Mouse (Mus musculus): ENCODE measurements around the gene Ankmy1. TPM values are rescaled to one million over a fixed set of nuclear protein-coding genes. Genes with fewer than 3 reads are reported as not detected.

The Ankmy1 gene
- polyA plus RNA-seq, 1 experiment from 2014 or later: 1.1 TPM

GRCm38 (mm10) chr1:92872666-92873065, 30.0 kb downstream of the Ankmy1 start:
- Histone ChIP-seq H3K27ac (ENCODE audit: low read depth, low read length) (no peak overlapping the region), H3K4me1 (ENCODE audit: control insufficient read depth, insufficient read depth, low read length) (no peaks in the 10 kb centered on the region; the same call in 1 of the 2 replicates), H3K36me3 (ENCODE audit: control insufficient read depth, insufficient read depth, low read length) (no peaks in the 10 kb centered on the region), H3K27me3 (ENCODE audit: control insufficient read depth, insufficient read depth, low read length) (no peaks in the 10 kb centered on the region), H3K9me3 (ENCODE audit: control insufficient read depth, low read length) (0 out of 2 replicates have a peak, but pooled peaks cover 2% of the 10 kb centered on the region), H3K9ac (ENCODE audit: low read depth, low read length) (no peak overlapping the region), H3K4me2 (replicated peaks; ENCODE audit: low read depth, low read length) (no peak overlapping the region), H3K4me3 (ENCODE audit: low read length) (no peak overlapping the region)
- ATAC-seq (ENCODE audit: low FRiP score, low TSS enrichment): no peak
- WGBS: 77% methylated on average over 7 of the region's 7 CpGs

GRCm38 (mm10) chr1:92869985-92870384, 32.7 kb downstream of the Ankmy1 start:
- H3K4me1 ChIP-seq (ENCODE audit: control insufficient read depth, insufficient read depth, low read length): no peaks in the 10 kb centered on the region

GRCm38 (mm10) chr1:92866170-92866569, 36.5 kb downstream of the Ankmy1 start:
- Histone ChIP-seq H3K4me1 (ENCODE audit: control insufficient read depth, insufficient read depth, low read length) (no peaks in the 10 kb centered on the region), H3K9ac (ENCODE audit: low read depth, low read length) (no peak overlapping the region), H3K36me3 (ENCODE audit: control insufficient read depth, insufficient read depth, low read length) (no peaks in the 10 kb centered on the region), H3K9me3 (ENCODE audit: control insufficient read depth, low read length) (0 out of 2 replicates have a peak, but pooled peaks cover 2% of the 10 kb centered on the region), H3K27ac (ENCODE audit: low read depth, low read length) (no peak overlapping the region), H3K27me3 (ENCODE audit: control insufficient read depth, insufficient read depth, low read length) (no peaks in the 10 kb centered on the region), H3K4me2 (replicated peaks; ENCODE audit: low read depth, low read length) (no peak overlapping the region), H3K4me3 (ENCODE audit: low read length) (no peak overlapping the region)
- ATAC-seq (ENCODE audit: low FRiP score, low TSS enrichment): no peak
- 64% methylated on average over 2 of the region's 2 CpGs for WGBS

More at GRCm38 (mm10) chr1:92869985-92870384, 32.7 kb downstream of the Ankmy1 start:
- Histone ChIP-seq H3K36me3 (ENCODE audit: control insufficient read depth, insufficient read depth, low read length) (no peaks in the 10 kb centered on the region), H3K27me3 (ENCODE audit: control insufficient read depth, insufficient read depth, low read length) (no peaks in the 10 kb centered on the region), H3K4me3 (ENCODE audit: low read length) (no peak overlapping the region), H3K4me2 (replicated peaks; ENCODE audit: low read depth, low read length) (no peak overlapping the region), H3K27ac (ENCODE audit: low read depth, low read length) (no peak overlapping the region), H3K9ac (ENCODE audit: low read depth, low read length) (no peak overlapping the region), H3K9me3 (ENCODE audit: control insufficient read depth, low read length) (0 out of 2 replicates have a peak, but pooled peaks cover 2% of the 10 kb centered on the region)
- ATAC-seq (ENCODE audit: low FRiP score, low TSS enrichment): no peak
- 87% methylated on average over 2 of the region's 2 CpGs for WGBS

- H3K4me2 ChIP-seq (replicated peaks; ENCODE audit: low read depth, low read length): no peak overlapping the region
- no peaks in the 10 kb centered on the region for H3K4me1 ChIP-seq (ENCODE audit: control insufficient read depth, insufficient read depth, low read length)
Observed at GRCm38 (mm10) chr1:92863268-92863667, 39.4 kb downstream of the Ankmy1 start.

GRCm38 (mm10) chr1:92861503-92861902, 41.2 kb downstream of the Ankmy1 start:
- Histone ChIP-seq H3K9me3 (ENCODE audit: control insufficient read depth, low read length) (no peaks in the 10 kb centered on the region), H3K9ac (ENCODE audit: low read depth, low read length) (no peak overlapping the region), H3K4me1 (ENCODE audit: control insufficient read depth, insufficient read depth, low read length) (no peaks in the 10 kb centered on the region), H3K4me3 (ENCODE audit: low read length) (no peak overlapping the region), H3K4me2 (replicated peaks; ENCODE audit: low read depth, low read length) (no peak overlapping the region), H3K36me3 (ENCODE audit: control insufficient read depth, insufficient read depth, low read length) (peaks cover 27% of the 10 kb centered on the region), H3K27me3 (ENCODE audit: control insufficient read depth, insufficient read depth, low read length) (no peaks in the 10 kb centered on the region), H3K27ac (ENCODE audit: low read depth, low read length) (no peak overlapping the region)
- ATAC-seq (ENCODE audit: low FRiP score, low TSS enrichment): no peak
- WGBS: 77% methylated on average over 6 of the region's 6 CpGs

More at GRCm38 (mm10) chr1:92863268-92863667, 39.4 kb downstream of the Ankmy1 start:
- Histone ChIP-seq H3K4me3 (ENCODE audit: low read length) (no peak overlapping the region), H3K27me3 (ENCODE audit: control insufficient read depth, insufficient read depth, low read length) (no peaks in the 10 kb centered on the region), H3K9ac (ENCODE audit: low read depth, low read length) (no peak overlapping the region), H3K9me3 (ENCODE audit: control insufficient read depth, low read length) (no peaks in the 10 kb centered on the region), H3K36me3 (ENCODE audit: control insufficient read depth, insufficient read depth, low read length) (peaks cover 10% of the 10 kb centered on the region), H3K27ac (ENCODE audit: low read depth, low read length) (no peak overlapping the region)
- WGBS: 92% methylated on average over 4 of the region's 4 CpGs
- ATAC-seq (ENCODE audit: low FRiP score, low TSS enrichment): no peak

- H3K9me3 ChIP-seq (ENCODE audit: control insufficient read depth, low read length): no peaks in the 10 kb centered on the region
- 89% methylated on average over 2 of the region's 2 CpGs for WGBS
- peaks cover 15% of the 10 kb centered on the region; the same call in 1 of the 2 replicates for H3K4me1 ChIP-seq (ENCODE audit: control insufficient read depth, insufficient read depth, low read length)
- H3K9ac ChIP-seq (ENCODE audit: low read depth, low read length): no peak overlapping the region
- H3K4me3 ChIP-seq (ENCODE audit: low read length): no peak overlapping the region
- no peak overlapping the region for H3K4me2 ChIP-seq (replicated peaks; ENCODE audit: low read depth, low read length)
- H3K27ac ChIP-seq (ENCODE audit: low read depth, low read length): no peak overlapping the region
- no peak for ATAC-seq (ENCODE audit: low FRiP score, low TSS enrichment)
- no peaks in the 10 kb centered on the region; the same call in 1 of the 2 replicates for H3K27me3 ChIP-seq (ENCODE audit: control insufficient read depth, insufficient read depth, low read length)
- H3K36me3 ChIP-seq (ENCODE audit: control insufficient read depth, insufficient read depth, low read length): peaks cover 34% of the 10 kb centered on the region
Observed at GRCm38 (mm10) chr1:92852450-92852849, 50.3 kb downstream of the Ankmy1 start.

GRCm38 (mm10) chr1:92849938-92850574, 52.6 kb downstream of the Ankmy1 start:
- no peak overlapping the region for H3K27ac ChIP-seq (ENCODE audit: low read depth, low read length)
- no peak overlapping the region for H3K4me2 ChIP-seq (replicated peaks; ENCODE audit: low read depth, low read length)
- H3K9me3 ChIP-seq (ENCODE audit: control insufficient read depth, low read length): no peaks in the 10 kb centered on the region
- peaks cover 11% of the 10 kb centered on the region for H3K36me3 ChIP-seq (ENCODE audit: control insufficient read depth, insufficient read depth, low read length)
- peaks cover 15% of the 10 kb centered on the region; the same call in 1 of the 2 replicates for H3K4me1 ChIP-seq (ENCODE audit: control insufficient read depth, insufficient read depth, low read length)
- 55% methylated on average over 13 of the region's 13 CpGs for WGBS
- H3K9ac ChIP-seq (ENCODE audit: low read depth, low read length): no peak overlapping the region
- ATAC-seq (ENCODE audit: low FRiP score, low TSS enrichment): no peak
- H3K4me3 ChIP-seq (ENCODE audit: low read length): no peak overlapping the region
- no peaks in the 10 kb centered on the region; the same call in 1 of the 2 replicates for H3K27me3 ChIP-seq (ENCODE audit: control insufficient read depth, insufficient read depth, low read length)

- H3K27me3 ChIP-seq (ENCODE audit: control insufficient read depth, insufficient read depth, low read length): no peaks in the 10 kb centered on the region; the same call in 1 of the 2 replicates
- H3K4me2 ChIP-seq (replicated peaks; ENCODE audit: low read depth, low read length): no peak overlapping the region
- no peaks in the 10 kb centered on the region for H3K9me3 ChIP-seq (ENCODE audit: control insufficient read depth, low read length)
- H3K36me3 ChIP-seq (ENCODE audit: control insufficient read depth, insufficient read depth, low read length): peaks cover 5% of the 10 kb centered on the region
- ATAC-seq (ENCODE audit: low FRiP score, low TSS enrichment): no peak
- peaks cover 15% of the 10 kb centered on the region; the same call in 1 of the 2 replicates for H3K4me1 ChIP-seq (ENCODE audit: control insufficient read depth, insufficient read depth, low read length)
- H3K9ac ChIP-seq (ENCODE audit: low read depth, low read length): no peak overlapping the region
- H3K27ac ChIP-seq (ENCODE audit: low read depth, low read length): no peak overlapping the region
- 73% methylated on average over 2 of the region's 2 CpGs for WGBS
- H3K4me3 ChIP-seq (ENCODE audit: low read length): no peak overlapping the region
Observed at GRCm38 (mm10) chr1:92849491-92849890, 53.2 kb downstream of the Ankmy1 start.

Data from kidney, embryonic 14.5 days (tissue).